Mouse (Mus musculus) neural tube, embryonic 15.5 days (tissue): ENCODE results near the gene Omt2a. TPM values are rescaled to one million over a fixed set of nuclear protein-coding genes. Genes with fewer than 3 reads are reported as not detected.
"Not testable (repeated sequence)": the region's sequence is repeated elsewhere in the genome, so short reads cannot be mapped to it uniquely, and the experiment has no call there.

ENCODE experiments used
- ATAC-seq: fragments of 200-750 bp; cut with Nextera tagmentation; 2 replicates; pipeline ENCODE4 v1.8.0; 2017; ENCODE audit warnings: mild to moderate bottlenecking, moderate TSS enrichment, moderate library complexity; ENCODE audit not compliant: low FRiP score
- H3K27ac ChIP-seq: fragments of 300-500 bp; sonication (generic); replicated peaks from 2 replicates; pipeline ENCODE4 v1.5.1; 2015; ENCODE audit warnings: mild to moderate bottlenecking, inconsistent platforms
- H3K27me3 ChIP-seq: fragments of 300-500 bp; sonication (generic); replicated peaks from 2 replicates; pipeline ENCODE4 v1.6.1; 2015; ENCODE audit warnings: inconsistent platforms
- H3K36me3 ChIP-seq: fragments of 300-500 bp; sonication (generic); 2 replicates; pipeline ENCODE4 v1.6.1; 2015; ENCODE audit warnings: inconsistent platforms
- H3K4me1 ChIP-seq: fragments of 300-500 bp; sonication (generic); 2 replicates; pipeline ENCODE4 v1.6.1; 2015; ENCODE audit warnings: inconsistent platforms
- H3K4me2 ChIP-seq: fragments of 300-500 bp; sonication (generic); 2 replicates; pipeline ENCODE4 v1.6.1; 2015; ENCODE audit warnings: inconsistent platforms, mild to moderate bottlenecking, moderate library complexity
- H3K4me3 ChIP-seq: fragments of 300-500 bp; sonication (generic); replicated peaks from 2 replicates; pipeline ENCODE4 v1.5.1; 2015; ENCODE audit warnings: mild to moderate bottlenecking, inconsistent platforms
- H3K9ac ChIP-seq: fragments of 300-500 bp; sonication (generic); replicated peaks from 2 replicates; pipeline ENCODE4 v1.6.1; 2015; ENCODE audit warnings: mild to moderate bottlenecking, inconsistent platforms
- H3K9me3 ChIP-seq: fragments of 300-500 bp; sonication (generic); replicated peaks from 2 replicates; pipeline ENCODE4 v1.6.1; 2016; ENCODE audit warnings: inconsistent platforms
- WGBS: fragments of 180-500 bp; shearing (Covaris S2); methylation state at CpG from one replicate; pipeline ENCODE4 v1.1.7; 2015; ENCODE audit warnings: mixed read lengths; 5-methylcytosine and 5-hydroxymethylcytosine counted together
- polyA plus RNA-seq: library from polyadenylated mRNA; unstranded; fragments of >200 nt; fragmentation: Nextera tagmentation; extraction: Ambion mirVana; gene quantifications from 2 replicates; pipeline ENCODE4 v1.2.1, GENCODE M21; 2015

The Omt2a gene
- polyA plus RNA-seq, 1 experiment from 2014 or later = not detected

GRCm38 (mm10) chr9:78347004-78347403 is 32.4 kb upstream of the Omt2a start:
- Histone ChIP-seq H3K4me3 (no peak overlapping the region), H3K4me2 (no peak overlapping the region), H3K27me3 (no peaks in the 10 kb centered on the region), H3K9ac (no peak overlapping the region), H3K27ac (no peak overlapping the region), H3K9me3 (no peaks in the 10 kb centered on the region), H3K36me3 (no peaks in the 10 kb centered on the region), H3K4me1 (no peaks in the 10 kb centered on the region)
- 79% methylated on average over 3 of the region's 3 CpGs for WGBS
- ATAC-seq = no peak

GRCm38 (mm10) chr9:78345235-78345634 is 30.6 kb upstream of the Omt2a start:
- not testable (repeated sequence) for H3K36me3 ChIP-seq, H3K4me1 ChIP-seq, ATAC-seq, H3K4me3 ChIP-seq, H3K27ac ChIP-seq, H3K9ac ChIP-seq, H3K9me3 ChIP-seq, H3K4me2 ChIP-seq, H3K27me3 ChIP-seq
- 57% methylated on average over 4 of the region's 4 CpGs for WGBS

- H3K4me1 ChIP-seq, H3K4me2 ChIP-seq, H3K27me3 ChIP-seq, H3K4me3 ChIP-seq, ATAC-seq, H3K9ac ChIP-seq, H3K36me3 ChIP-seq, H3K27ac ChIP-seq, H3K9me3 ChIP-seq: not testable (repeated sequence)
- 90% methylated on average over 9 of the region's 9 CpGs for WGBS
These were observed 28.5 kb upstream of the Omt2a start for GRCm38 (mm10) chr9:78343055-78343454.

GRCm38 (mm10) chr9:78342494-78342893 is 27.9 kb upstream of the Omt2a start:
- H3K36me3 ChIP-seq, ATAC-seq, H3K4me1 ChIP-seq, H3K9ac ChIP-seq, H3K4me3 ChIP-seq, H3K4me2 ChIP-seq, H3K9me3 ChIP-seq, H3K27ac ChIP-seq, H3K27me3 ChIP-seq: not testable (repeated sequence)
- 91% methylated on average over 4 of the region's 4 CpGs for WGBS

DNA sequence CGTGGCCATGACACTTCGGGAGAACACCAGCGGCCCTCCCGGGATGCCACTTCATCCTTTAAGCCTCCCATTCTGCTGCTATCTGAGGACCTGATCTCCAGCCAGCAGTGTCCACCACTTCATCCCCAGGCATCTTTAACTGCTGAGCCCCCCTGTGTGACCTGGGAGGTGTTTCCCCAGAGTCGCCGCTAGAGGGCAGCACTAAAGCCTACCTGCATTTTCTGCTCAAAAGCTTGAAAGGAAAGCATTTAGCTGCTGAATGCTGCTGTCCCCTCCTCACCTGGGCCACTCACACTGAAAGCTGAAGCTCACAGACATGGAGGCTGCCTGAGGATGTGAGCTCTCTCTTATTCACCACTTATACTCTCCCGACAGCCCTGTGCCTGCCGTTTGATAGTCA is 25.7 kb upstream of the Omt2a start:
- H3K9ac ChIP-seq, H3K4me1 ChIP-seq, H3K4me3 ChIP-seq, ATAC-seq, H3K9me3 ChIP-seq, H3K27me3 ChIP-seq, H3K27ac ChIP-seq, H3K36me3 ChIP-seq: not testable (repeated sequence)
- peak overlapping the region; percentile 38 for H3K4me2 ChIP-seq
- 11% methylated on average over 8 of the region's 8 CpGs for WGBS

- H3K36me3 ChIP-seq, H3K9me3 ChIP-seq, H3K27me3 ChIP-seq, H3K4me3 ChIP-seq, H3K27ac ChIP-seq, ATAC-seq, H3K4me2 ChIP-seq, H3K4me1 ChIP-seq, H3K9ac ChIP-seq: not testable (repeated sequence)
These were observed 22.5 kb upstream of the Omt2a start for GRCm38 (mm10) chr9:78337050-78337449.

DNA sequence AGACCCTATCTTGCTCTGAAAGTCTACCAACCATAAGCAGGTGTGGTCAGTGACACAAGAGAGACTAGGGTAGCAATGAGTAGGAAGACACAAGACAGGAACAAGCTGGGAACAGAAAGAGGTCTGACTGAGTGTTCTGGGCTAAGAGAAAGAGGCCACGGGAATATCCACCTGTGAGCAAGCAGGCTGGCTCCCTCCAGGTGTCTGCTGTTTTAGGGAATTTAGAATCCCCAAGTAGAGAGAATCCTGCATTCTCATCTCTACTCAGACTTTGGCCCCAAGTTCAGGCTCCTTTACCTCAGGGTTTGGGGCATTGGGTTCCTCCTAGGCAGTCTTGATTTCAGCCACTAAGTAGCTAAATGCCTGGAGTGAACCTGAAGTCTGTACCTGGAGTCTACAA is 12.7 kb upstream of the Omt2a start, which contains the start of gene Omt2b:
Omt2b (plus strand) TSS at position 301 of the 400 bp plus-strand sequence.
- not testable (repeated sequence) for H3K27me3 ChIP-seq, H3K4me2 ChIP-seq, H3K36me3 ChIP-seq, H3K9ac ChIP-seq, H3K4me1 ChIP-seq, H3K4me3 ChIP-seq, H3K27ac ChIP-seq, ATAC-seq, H3K9me3 ChIP-seq
- WGBS = 100% methylated on average over 1 of the region's 1 CpGs

- no peak for ATAC-seq
- H3K27ac ChIP-seq = no peak overlapping the region
- H3K9me3 ChIP-seq = no peaks in the 10 kb centered on the region
- WGBS = 32% methylated on average over 1 of the region's 1 CpGs
- no peaks in the 10 kb centered on the region for H3K4me1 ChIP-seq
- H3K36me3 ChIP-seq = no peaks in the 10 kb centered on the region
- H3K4me2 ChIP-seq = no peak overlapping the region
- no peak overlapping the region for H3K9ac ChIP-seq
- H3K27me3 ChIP-seq = no peaks in the 10 kb centered on the region
- H3K4me3 ChIP-seq = no peak overlapping the region
These were observed 4.9 kb upstream of the Omt2a start for GRCm38 (mm10) chr9:78319499-78319898.

GRCm38 (mm10) chr9:78308122-78308521 is 6.5 kb downstream of the Omt2a start:
- not testable (repeated sequence) for ATAC-seq, H3K27me3 ChIP-seq, H3K4me2 ChIP-seq, H3K27ac ChIP-seq, H3K9me3 ChIP-seq, H3K4me3 ChIP-seq, H3K36me3 ChIP-seq, H3K9ac ChIP-seq, H3K4me1 ChIP-seq
- 88% methylated on average over 3 of the region's 3 CpGs for WGBS

DNA sequence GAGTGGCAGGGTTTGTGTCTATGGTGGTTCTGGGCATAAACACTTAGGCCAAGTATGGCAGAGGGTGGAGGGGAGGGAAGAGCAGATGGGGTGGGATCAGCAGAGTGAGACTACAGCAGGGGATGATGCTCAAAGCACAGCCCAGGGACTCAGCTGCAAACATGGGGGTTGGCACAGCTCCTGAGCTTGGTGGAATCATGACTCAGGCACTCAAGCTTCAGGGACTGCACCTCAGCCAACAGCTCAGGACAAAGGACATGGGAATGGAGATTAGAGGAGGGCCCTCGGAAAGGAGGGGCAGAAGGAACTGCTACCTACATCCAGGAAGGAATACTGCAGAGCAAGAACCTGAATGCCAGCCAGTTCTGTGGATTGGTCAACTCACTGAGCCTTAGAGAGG is 15.5 kb downstream of the Omt2a start:
- H3K9ac ChIP-seq, H3K4me3 ChIP-seq, H3K9me3 ChIP-seq, H3K27ac ChIP-seq, ATAC-seq, H3K27me3 ChIP-seq, H3K4me1 ChIP-seq, H3K36me3 ChIP-seq, H3K4me2 ChIP-seq: not testable (repeated sequence)
- WGBS = 76% methylated on average over 1 of the region's 1 CpGs

DNA sequence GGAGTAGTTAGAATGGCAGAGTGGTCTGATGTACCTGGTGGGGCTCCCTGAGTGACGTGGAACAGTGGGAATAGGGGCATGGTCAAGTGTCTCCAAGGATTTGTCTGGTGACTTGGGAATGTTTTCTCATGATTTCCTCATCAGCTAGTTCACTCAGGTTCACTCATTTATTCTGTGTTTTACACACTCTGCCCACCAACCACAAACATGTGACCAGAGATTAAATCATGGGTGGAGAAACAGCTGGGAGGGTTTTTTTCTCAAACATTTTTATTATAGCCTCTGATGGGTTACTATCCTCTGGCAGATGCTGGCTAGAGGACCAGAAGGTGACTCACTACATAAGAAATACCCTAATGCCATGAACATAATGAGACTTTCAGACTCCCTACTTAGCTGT is 16.4 kb downstream of the Omt2a start:
- no peak overlapping the region for H3K4me3 ChIP-seq
- H3K9ac ChIP-seq = no peak overlapping the region
- H3K27me3 ChIP-seq = no peaks in the 10 kb centered on the region
- ATAC-seq = no peak
- no peaks in the 10 kb centered on the region for H3K4me1 ChIP-seq
- H3K9me3 ChIP-seq = no peaks in the 10 kb centered on the region
- no peak overlapping the region for H3K27ac ChIP-seq
- H3K4me2 ChIP-seq = no peak overlapping the region
- H3K36me3 ChIP-seq = no peaks in the 10 kb centered on the region
- 92% methylated on average over 1 of the region's 1 CpGs for WGBS

DNA sequence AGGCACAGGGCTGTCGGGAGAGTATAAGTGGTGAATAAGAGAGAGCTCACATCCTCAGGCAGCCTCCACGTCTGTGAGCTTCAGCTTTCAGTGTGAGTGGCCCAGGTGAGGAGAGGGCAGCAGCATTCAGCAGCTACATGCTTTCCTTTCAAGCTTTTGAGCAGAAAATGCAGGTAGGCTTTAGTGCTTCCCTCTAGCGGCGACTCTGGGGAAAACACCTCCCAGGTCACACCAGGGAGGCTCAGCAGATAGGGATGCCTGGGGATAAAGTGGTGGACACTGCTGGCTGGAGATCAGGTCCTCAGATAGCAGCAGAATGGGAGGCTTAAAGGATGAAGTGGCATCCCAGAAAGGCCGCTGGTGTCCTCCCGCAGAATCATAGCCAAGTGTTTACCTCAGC is 18.5 kb downstream of the Omt2a start:
- not testable (repeated sequence) for H3K27me3 ChIP-seq, ATAC-seq, H3K4me1 ChIP-seq, H3K9me3 ChIP-seq, H3K36me3 ChIP-seq, H3K27ac ChIP-seq, H3K4me3 ChIP-seq, H3K9ac ChIP-seq, H3K4me2 ChIP-seq
- WGBS = 16% methylated on average over 6 of the region's 6 CpGs

GRCm38 (mm10) chr9:78294781-78295180 is 19.8 kb downstream of the Omt2a start:
- H3K27me3 ChIP-seq, H3K4me3 ChIP-seq, ATAC-seq, H3K36me3 ChIP-seq, H3K9me3 ChIP-seq, H3K4me2 ChIP-seq, H3K9ac ChIP-seq, H3K27ac ChIP-seq, H3K4me1 ChIP-seq: not testable (repeated sequence)
- 85% methylated on average over 7 of the region's 7 CpGs for WGBS
